Mouse (Mus musculus) retina, embryonic 14.5 days (tissue): Measurements from ENCODE around the gene Ednrb.
A peak's percentile ranks its signal among the peaks of the same experiment; 100 is the strongest.

ENCODE experiments used
- DNase-seq: peaks from one replicate; pipeline ENCODE4 v3.0.0-alpha.2; 2015; ENCODE audit warnings: low spot score

Gene Ednrb

DNA sequence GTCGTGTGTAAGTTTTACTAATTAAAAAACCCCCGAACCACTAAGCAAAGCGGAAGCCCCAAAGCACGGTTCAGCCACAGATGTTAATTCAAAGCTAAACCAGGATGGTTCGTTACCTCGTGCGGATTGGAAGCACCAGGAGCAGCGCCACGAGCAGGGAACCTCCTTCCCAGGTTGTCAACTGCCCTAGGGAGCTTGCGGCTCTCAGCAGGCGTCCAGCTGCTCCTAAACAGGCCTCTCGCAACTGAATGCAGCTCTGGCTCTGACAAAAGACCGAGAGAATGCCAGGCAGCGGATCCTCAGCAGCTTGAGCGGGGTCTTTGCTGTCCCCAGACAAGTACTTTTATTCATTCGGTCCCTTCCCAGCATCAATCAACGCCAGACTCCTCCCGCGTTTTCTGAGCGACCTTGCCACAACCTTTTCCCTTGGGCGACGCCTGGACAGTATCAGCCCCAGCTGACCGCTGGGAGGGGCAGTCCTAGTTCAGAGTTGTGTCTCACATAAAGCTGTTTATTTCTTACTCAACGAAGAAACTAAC is at the start of gene Ednrb:
Gene Ednrb (minus strand): TSS at position 392 of the 539 bp plus-strand sequence.
- peak; percentile 69 for DNase-seq

DNA sequence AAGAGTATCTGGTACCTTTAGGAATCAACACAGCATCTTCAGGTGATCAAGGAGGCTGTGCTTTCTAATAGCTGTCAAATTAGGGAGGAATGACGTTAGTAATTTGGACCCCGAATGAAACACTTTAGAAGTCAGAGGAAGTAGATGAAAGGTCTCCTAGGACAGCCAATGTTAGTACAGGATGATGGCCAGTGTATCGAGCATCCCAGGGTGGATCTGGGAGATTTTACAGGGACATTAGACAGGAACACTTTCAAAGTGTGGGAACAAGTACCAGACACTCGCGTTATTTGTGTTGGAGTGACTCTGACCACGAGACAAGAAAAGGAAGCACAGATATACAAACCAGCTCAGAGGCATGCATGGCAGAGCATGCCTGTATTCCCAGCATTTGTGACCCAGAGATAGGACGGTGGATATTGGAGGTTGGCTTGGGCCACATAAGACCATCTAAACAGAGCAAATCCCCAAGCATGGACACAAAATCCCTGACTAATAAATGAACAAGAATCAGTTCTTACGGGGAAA is 48.3 kb upstream of the Ednrb start:
- DNase-seq, result no peak

DNA sequence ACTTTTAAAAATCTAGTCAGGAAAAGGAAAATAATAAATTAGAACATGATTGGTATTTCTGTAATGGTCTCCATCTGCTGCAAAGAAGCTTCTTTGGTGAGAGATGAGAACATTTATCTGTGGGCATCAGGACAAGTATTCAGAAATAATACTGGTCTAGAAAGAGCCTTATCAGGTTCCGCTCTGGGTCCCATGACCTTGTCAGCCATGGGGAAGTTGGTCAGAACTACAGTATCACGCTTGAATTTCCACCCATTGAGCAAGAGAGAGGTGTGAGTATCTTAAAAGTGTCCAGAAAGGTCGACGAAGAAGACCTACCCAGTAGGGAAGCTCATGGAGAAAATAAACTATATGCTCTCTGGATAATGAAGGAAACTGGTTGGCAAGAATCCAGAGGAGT is 46.6 kb upstream of the Ednrb start:
- no peak for DNase-seq

DNA sequence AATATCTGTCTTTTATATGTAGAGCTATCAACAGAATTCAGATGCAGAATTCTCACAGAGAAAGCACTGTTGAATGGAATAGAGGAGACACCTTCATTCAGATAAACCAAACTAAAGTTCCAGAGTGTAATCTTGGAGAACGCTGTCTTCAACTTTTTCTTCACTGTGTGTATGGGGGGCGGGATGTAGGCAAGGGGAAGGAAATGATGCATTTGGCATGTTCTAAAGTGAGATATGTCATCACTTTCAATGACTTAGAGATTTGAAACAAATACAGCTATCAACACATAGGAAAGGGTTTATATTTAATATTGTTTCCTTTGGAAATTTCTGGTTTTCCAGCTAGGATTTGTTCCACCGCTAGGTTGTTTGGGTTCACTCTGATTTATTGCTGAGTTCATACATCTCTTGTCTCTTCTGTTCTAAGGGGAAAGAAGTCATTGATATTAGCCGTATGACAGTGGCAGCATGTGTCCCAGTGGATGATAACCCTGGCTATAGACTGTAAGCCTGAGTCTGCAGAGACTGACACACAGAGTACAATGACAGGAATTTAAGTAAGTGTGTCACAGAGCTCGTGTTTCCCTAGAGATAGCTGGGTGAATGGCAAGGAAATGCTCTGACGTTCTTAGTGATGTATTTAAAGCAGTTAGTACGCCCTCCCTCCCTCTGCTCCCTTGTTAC is 40.8 kb upstream of the Ednrb start:
- DNase-seq, result no peak

DNA sequence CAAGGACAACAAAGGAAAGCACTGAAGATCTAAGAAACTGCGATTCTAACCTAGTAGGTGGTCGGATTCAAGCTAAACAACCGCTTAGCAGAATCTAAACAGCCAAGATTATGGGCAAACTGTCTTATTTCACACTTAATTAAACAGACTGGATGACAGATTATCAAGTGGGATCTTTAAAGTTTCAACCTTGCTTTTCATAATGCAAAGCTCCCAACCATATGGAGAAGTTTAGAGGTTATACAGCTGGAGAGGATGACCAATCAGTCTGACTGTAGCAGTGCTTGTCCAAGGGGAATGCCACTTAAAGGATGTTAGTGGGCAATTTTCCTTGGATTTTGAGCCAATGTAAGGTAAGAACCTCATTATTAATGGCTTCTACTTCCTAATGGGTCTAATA is 38.7 kb upstream of the Ednrb start:
- no peak for DNase-seq

DNA sequence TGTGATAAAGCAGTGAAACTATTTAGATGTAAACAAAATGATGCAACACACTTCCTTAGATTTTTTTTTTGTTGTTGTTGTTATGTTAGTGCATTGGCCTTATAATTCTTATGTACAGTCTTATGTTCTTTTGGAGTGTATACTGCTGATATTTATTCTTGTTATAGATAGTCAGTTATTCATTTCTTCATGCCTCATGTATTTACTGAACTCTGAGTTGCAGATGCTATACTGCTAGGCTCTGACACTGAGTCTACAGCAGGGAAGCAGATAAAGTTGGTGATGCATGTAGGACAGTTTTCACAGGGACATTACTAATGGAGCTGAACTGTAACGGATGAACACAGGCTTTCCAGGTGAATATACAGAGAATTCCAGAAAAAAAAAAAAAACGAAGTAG is 32.9 kb upstream of the Ednrb start:
- DNase-seq, result no peak

DNA sequence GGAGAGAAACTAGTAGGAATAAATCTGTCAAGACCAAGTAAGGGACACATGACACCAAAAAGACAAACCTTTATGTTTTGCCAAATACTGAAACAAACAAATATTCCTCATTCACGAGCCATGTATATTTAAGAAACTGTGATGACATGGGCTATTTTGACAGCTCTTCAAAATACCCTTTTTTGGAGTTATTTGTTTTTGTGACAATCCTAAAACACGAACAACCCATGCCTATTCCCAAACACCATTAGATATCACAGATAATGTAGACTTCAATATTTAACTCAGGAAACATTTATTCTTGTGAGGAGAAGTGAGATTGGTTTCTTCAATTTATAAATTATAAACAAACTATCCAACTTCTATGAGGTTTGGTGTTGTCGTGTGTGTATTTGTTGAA is 32.4 kb upstream of the Ednrb start:
- no peak for DNase-seq

DNA sequence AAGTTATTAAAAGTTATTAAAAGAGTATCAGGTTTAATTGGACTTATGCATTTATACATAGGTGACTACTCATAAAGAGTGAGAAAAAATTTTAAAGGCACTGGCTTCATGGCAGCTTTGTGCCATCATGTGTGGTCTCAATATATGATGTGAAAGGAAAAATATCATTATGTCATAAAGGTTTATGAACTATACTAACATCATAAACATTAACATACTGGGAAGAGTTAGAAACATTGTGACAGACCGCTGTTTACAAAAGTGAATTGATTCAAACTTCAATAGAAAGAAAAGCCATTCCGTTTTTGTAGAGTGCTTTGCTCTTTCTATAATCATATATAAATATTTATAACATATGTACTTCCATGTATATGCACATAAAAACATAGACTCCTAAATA is 22.4 kb upstream of the Ednrb start:
- DNase-seq, result no peak

DNA sequence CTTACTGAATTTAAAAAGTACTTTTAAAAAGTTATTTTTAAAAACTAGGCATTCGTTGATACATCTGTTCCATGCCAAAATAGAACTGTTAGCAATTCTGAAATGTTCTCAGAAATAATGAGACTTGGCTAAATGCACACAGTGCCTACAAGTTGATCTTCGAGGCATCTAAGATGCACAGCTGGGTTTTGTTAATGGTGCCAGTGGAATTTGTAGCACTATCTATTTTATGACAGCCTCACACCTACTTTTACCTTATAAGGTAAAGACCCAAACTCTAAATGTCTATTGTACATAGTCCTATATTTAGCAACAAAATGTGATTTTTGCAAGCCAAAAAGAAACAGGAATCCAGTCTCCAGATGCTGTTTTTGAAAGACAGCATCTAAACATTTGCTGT is 21.0 kb upstream of the Ednrb start:
- no peak for DNase-seq

DNA sequence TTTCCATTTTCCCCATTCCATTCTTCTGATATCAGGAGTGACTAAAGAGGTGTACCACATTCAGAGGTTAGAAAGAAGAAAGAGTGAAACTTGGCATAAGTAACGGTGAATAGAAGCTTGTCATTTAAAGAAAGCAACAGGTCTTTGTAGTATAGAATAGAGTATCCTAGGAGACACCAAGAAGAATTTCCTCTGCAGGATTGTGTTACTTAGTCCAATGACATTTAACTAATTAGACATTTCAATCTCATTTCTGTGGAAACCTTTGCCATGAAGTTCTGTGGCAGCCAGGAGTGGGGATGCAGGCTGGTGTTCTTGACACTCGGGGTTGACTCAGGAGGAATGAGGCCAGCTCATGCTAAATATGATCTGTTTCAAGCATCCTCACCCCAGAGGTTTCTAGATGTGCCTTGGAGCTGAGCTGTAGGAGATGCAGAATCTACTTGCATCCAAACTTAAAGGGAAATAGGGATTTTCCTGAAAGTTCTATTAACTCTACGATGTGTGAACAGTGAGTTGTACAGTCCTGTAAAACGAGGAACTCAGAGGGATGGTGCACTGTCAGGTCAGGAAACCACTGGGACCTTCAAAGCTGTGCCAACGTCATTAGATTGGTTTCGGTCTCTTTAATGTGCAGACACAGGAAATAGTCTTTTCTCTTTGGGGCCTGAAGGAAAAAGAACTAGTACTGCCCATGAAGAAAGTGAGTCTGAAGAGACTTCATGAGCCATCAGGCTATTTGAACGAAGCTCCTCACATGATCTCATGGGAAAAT is 6.1 kb upstream of the Ednrb start:
- no peak for DNase-seq

DNA sequence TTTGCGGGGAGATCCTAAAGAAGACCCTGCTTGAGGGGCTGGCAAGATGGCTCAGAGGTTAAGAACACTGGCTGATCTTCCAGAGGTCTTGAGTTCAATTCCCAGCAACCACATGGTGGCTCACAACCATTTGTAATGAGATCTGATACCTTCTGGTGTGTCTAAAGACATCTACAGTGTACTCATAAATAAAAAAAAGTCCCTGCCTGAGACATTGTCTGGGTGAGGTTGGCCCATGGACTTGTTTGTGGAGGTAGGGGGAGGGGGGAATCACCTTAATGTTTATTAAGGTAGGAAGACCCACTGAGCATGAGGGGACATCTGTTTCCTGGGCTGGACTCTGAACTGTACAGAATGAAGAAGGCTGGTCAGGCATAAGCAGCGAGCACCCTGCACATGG is 1.5 kb upstream of the Ednrb start:
- DNase-seq, result no peak

DNA sequence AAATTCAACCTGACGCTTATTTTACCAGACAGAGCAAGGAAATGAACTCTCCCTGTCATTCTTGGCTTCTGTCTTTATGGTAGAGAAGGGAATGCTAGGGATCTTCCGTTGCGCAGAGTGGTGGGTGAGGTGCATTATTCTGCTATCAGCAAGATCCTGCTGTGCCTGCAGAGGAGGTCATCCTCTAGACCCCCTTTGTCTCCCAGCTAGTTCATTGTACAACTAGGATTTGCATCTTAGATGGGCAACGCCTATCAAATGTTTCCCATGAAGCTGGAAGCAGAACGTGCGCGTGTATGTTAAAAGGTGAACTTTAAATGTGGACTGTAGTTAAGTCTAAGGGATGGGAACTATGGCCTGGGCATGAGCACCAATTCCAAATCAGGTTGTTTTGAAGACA is 742 bp upstream of the Ednrb start:
- no peak for DNase-seq

DNA sequence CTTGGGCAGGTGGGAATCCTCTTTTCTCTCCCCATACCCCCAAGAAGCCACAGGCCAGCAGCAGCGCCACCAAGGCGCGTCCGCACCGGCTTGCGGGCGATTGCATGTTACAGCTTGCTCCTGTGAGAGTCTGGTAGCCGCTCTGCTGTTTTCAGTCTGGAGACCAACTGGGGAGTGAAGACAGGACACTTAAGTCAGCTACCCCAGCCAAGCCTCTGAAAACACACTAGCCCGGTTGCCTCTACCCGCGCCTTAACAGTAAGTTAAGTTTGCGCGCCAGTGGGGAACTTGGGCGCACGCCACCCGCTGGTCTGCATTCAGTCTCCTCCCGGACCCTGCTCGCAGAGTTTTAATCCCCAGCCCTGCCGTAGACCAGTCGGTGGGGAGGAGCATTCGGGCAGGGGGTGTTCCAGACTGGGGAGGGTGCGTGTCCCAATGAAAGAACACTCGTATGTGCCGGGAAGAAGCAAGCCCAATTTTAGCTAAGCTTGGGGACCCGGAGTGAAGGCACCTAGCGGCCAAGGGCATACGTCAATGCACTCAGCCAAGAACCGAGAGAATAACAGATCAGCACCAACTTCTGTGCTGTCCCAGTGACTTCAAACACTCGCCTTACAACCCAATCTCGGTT is 716 bp downstream of the Ednrb start:
- DNase-seq, result peak; percentile 56

DNA sequence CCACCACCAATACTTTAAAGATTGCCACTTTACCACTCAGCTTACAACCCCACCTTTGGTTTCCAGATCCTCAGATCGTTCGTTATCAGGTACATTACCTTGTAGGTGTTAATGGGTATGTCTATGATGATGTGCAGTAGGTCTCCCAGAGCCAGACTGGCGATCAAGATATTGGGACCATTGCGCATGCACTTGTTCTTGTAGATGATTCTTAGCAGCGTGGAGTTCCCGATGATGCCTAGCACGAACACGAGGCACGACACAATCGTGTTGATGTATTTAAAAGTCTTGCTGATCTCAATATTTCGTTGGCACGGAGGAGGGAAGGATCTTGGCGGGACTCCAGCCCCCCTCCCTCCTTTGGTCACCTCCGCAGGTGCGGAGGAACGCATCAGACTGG is 1.3 kb downstream of the Ednrb start:
- peak; percentile 18 for DNase-seq

DNA sequence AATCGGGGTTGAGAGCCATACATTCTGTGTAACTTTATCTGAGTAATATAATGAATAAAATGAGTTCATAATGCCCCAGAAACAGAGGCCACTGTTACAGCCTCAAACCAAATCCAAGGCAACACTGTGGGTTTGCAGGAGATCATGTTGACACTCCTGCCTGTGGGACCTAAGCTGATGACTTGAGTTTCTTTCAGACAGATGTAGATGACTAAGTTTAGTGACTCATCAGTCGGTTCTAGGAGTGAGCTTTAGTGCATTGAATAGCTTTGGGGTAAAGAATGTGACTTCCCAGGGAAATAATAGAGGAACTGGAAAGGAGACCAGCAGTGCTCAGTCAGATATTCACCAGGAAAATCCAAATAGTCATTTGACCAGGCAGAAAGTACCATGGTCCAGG is 3.8 kb downstream of the Ednrb start:
- DNase-seq, result no peak

DNA sequence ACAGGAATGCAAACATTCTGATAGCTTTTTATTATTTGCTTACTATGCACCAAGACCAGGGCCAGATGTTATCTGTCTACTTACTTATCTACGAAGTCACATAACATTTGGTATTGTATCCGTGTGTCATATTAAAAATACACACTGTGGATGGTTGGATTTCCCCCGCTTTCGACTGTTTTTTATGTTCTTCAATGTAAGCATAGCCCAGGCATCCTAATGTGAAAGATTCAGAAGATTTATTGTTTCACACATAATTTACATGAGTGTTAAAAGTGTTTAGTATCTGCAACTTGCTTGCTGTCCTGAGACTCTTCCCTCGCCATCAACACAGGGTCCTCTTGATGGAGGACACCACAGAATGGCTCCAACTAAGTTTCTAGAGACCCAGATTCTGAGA is 5.3 kb downstream of the Ednrb start:
- DNase-seq, result no peak

DNA sequence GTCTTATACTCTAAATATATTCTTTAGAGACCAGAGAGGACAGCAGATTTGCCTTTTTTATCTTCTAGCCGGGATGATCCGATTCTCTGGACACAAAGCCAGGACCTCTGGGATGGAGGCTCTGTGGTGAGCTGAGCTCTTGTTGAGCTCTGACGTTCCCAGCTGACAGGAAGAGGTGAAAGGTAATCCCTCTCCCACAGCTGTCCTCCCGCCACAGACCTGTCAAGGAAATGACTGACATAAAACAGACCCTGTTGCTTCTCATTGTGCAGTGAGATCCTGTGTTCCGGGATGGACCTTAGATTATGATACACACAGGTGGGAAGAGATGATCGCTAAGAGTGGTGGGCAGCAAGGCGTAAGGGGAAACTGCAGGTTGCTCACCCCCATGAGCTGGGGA is 9.6 kb downstream of the Ednrb start:
- DNase-seq, result no peak

DNA sequence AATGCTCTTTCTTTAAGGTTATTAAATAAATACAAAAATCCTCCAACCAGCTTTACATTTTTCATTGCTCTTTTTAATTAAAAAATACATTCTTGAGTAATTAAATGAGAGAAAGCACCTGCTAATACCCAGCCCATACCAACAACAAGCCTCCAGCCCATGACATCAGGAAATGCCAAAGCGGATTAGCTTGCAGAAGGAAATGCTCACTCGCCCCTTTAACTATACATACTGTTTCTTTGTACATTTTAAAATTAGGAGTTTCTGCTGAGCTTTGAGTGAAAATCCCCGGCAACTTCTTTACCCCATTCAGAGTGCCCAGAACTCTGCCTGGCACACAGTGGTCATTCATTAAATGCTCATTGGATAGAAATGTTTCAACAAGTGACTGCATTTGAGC is 10.1 kb downstream of the Ednrb start:
- DNase-seq, result peak; percentile 17

DNA sequence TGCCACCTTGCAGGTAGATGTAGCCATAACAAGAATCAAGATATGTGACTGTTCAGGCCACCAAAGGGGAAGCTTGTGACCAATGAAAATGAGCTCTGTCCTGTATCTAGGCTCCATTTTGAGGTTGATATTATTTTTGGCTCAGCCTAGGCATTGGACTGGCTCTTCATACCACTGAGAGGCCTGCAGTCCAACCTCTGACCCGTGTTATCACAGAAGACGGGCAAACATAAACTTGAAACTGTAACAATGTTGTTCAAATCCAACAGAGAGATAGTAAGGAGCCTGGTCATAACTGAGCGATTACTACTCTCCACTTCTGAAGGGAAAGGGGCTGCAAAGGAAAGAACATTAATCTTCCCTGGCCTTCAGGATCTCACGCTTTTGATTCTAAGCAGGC is 11.7 kb downstream of the Ednrb start:
- no peak for DNase-seq

DNA sequence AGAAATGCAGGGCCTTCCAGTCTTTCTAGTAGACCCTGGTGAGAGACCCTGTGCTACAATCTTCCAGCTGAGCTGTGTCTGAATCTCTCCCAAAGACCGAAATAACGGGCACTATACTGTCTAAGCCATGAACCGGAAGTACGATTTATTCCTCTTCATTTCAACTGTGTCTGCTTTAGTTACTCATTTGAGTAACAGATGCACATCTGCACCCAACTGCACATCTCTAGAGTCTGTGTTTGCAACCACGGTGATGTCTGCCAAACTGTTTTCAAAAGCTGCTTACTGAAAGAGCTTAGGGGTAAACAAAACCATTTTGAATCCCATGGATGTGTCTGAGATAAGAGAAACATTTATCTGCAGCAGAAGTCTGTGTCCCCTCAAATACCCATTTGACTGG is 13.2 kb downstream of the Ednrb start:
- DNase-seq, result no peak

DNA sequence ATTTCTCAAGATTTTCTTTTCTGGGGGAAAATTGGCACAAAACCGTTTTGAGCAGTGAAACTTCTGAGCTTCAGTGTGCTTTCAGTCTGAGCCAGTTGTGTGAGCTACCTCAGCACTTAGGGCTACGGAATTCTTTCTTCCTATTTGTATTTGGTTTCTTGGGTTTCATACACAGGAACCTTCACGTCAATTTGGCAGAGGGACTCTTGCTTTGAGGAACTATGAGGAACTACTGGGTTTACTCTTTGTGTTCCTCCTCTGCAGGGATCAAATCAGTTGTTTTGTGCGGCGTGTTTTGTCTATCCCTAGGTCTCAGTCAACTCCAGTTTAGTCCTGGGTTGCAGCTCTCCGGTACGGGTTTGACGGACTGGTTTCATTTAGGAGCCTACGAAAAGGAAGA is 17.9 kb downstream of the Ednrb start:
- DNase-seq, result no peak

DNA sequence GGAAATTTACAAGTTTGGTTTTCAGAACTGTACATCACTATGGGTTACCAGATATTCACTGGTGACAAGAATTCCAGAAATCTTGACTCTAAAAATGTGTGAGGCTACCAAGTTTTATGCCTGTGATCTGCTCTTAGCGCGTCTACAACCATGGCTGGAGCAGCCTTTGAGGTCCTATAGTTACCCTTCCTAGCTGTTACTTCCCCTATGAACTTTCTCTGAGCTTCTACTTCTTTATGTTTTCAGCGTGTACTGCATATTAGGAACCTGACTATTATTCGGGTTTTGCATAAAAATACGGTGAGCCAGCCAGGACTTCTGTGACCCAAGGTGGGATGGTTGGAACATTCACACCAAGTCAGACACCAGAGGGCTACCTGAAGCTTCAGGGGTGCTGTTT is 18.3 kb downstream of the Ednrb start:
- DNase-seq, result no peak

DNA sequence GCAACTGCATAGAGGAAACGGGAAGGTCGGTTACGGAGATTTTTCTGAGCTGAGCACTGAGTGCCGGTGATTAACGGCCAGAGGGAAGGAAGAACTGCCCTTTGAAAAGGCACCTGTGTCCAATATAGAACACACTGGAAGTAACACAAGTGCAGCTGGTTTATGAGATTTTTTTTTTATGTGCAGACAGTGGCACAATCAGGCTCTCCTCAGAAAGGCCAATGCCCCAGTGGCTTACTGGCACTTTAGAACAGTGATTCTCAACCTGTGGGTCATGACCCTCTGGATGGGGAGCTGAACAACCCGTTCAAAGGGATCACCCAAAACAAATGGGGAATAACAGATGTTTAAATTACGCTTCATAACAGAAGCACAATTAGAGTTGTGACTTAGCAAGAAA is 20.7 kb downstream of the Ednrb start:
- no peak for DNase-seq
